Mouse (Mus musculus): ENCODE measurements around the gene Ints1. TPM values are rescaled to one million over a fixed set of nuclear protein-coding genes. Genes with fewer than 3 reads are reported as not detected.
A peak's percentile ranks its signal among the peaks of the same experiment; 100 is the strongest.

Gene Ints1
- polyA plus RNA-seq, 2 experiments: 12.1 to 13.5 TPM

- H3K9ac ChIP-seq (replicated peaks): peak overlapping the region; percentile 84
- peaks cover 44 to 62% of the 10 kb centered on the region in 2 experiments for H3K4me1 ChIP-seq (replicated peaks; ENCODE audit: control insufficient read depth in 2 of 2, insufficient read depth in 2 of 2, low read length in 1 of 2)
- H3K9me3 ChIP-seq (ENCODE audit: control insufficient read depth, low read length): no peaks in the 10 kb centered on the region
- ATAC-seq (ENCODE audit: insufficient read depth): peak; percentile 65
- TF ChIP-seq EP300 (IDR thresholded peaks at IDR 0.05; ENCODE audit: low read depth) (peak; percentile 95), CTCF (IDR thresholded peaks at IDR 0.05; ENCODE audit: low read depth) (no peak)
- H3K27me3 ChIP-seq (ENCODE audit: control insufficient read depth, insufficient read depth, low read length): no peaks in the 10 kb centered on the region
- H3K36me3 ChIP-seq (replicated peaks; ENCODE audit: control insufficient read depth, insufficient read depth, low read depth): no peaks in the 10 kb centered on the region; the same call in 1 of the 2 replicates
- H3K4me3 ChIP-seq (ENCODE audit: insufficient read depth in 1 of 2, low read depth in 2 of 2, low read length in 2 of 2): peak overlapping the region; percentile 59 to 85
- DNase-seq (ENCODE audit: low read depth in 3 of 3, low spot score in 3 of 3): peak; percentile 88 to 89 (median 89)
- WGBS (ENCODE audit: insufficient replicate concordance): 4% methylated on average over 3 of the region's 3 CpGs
- H3K27ac ChIP-seq: peak overlapping the region; percentile 98
- peak overlapping the region; percentile 96 for H3K4me2 ChIP-seq (ENCODE audit: low read depth)
Measured at GRCm38 (mm10) chr5:139734016-139734415, 41.5 kb downstream of the Ints1 start.

DNA sequence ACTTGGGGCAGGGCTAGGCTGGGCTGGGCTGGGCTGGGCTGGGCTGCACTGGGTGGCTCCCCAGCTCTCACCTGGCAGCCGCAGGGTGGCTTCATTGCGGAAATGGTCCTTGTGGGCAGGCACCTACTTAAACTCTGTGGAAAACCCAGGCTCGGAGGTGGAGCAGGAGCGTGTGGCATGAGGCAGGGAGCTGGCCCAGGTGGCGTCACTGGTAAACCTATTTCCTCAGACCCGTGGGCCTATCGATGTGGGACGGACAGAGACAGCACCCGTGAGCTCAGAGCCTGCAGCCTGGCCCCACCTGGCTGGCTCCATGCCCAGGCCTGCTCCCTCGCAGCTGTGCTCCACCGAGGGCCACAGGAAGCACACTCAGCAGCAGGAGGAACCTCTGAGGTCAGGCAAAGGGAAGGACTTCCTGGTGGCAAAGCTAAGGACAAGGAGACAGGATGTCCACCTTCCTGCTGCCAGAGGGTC lies 42.8 kb downstream of the Ints1 start:
- peak overlapping the region; percentile 96 for H3K4me2 ChIP-seq (ENCODE audit: low read depth)
- no peaks in the 10 kb centered on the region; the same call in 1 of the 2 replicates for H3K36me3 ChIP-seq (replicated peaks; ENCODE audit: control insufficient read depth, insufficient read depth, low read depth)
- 24% methylated on average over 11 of the region's 11 CpGs for WGBS (ENCODE audit: insufficient replicate concordance)
- ATAC-seq (ENCODE audit: insufficient read depth): no peak
- peak overlapping the region; percentile 98 for H3K27ac ChIP-seq
- DNase-seq (ENCODE audit: low read depth in 3 of 3, low spot score in 3 of 3): no peak
- peak overlapping the region; percentile 59 to 85 for H3K4me3 ChIP-seq (ENCODE audit: insufficient read depth in 1 of 2, low read depth in 2 of 2, low read length in 2 of 2)
- H3K9ac ChIP-seq (replicated peaks): peak overlapping the region; percentile 84
- H3K4me1 ChIP-seq (replicated peaks; ENCODE audit: control insufficient read depth in 2 of 2, insufficient read depth in 2 of 2, low read length in 1 of 2): peaks cover 35 to 54% of the 10 kb centered on the region in 2 experiments
- H3K27me3 ChIP-seq (ENCODE audit: control insufficient read depth, insufficient read depth, low read length): no peaks in the 10 kb centered on the region
- no peaks in the 10 kb centered on the region for H3K9me3 ChIP-seq (ENCODE audit: control insufficient read depth, low read length)
- TF ChIP-seq CTCF (IDR thresholded peaks at IDR 0.05; ENCODE audit: low read depth) (peak; percentile 24; the same call in 1 of the 2 replicates), EP300 (IDR thresholded peaks at IDR 0.05; ENCODE audit: low read depth) (no peak)

- DNase-seq (ENCODE audit: low read depth in 3 of 3, low spot score in 3 of 3): no peak
- H3K4me1 ChIP-seq (replicated peaks; ENCODE audit: control insufficient read depth in 2 of 2, insufficient read depth in 2 of 2, low read length in 1 of 2): peaks cover 22 to 52% of the 10 kb centered on the region in 2 experiments
- H3K9me3 ChIP-seq (ENCODE audit: control insufficient read depth, low read length): no peaks in the 10 kb centered on the region
- no peak overlapping the region for H3K9ac ChIP-seq (replicated peaks)
- H3K4me3 ChIP-seq (ENCODE audit: insufficient read depth in 1 of 2, low read depth in 2 of 2, low read length in 2 of 2): no peak overlapping the region
- 73% methylated on average over 8 of the region's 8 CpGs for WGBS (ENCODE audit: insufficient replicate concordance)
- no peak overlapping the region for H3K27ac ChIP-seq
- H3K4me2 ChIP-seq (ENCODE audit: low read depth): no peak overlapping the region
- ATAC-seq (ENCODE audit: insufficient read depth): no peak
- TF ChIP-seq EP300 (IDR thresholded peaks at IDR 0.05; ENCODE audit: low read depth) (no peak), CTCF (IDR thresholded peaks at IDR 0.05; ENCODE audit: low read depth) (no peak)
- H3K36me3 ChIP-seq (replicated peaks; ENCODE audit: control insufficient read depth, insufficient read depth, low read depth): no peaks in the 10 kb centered on the region; the same call in 1 of the 2 replicates
- H3K27me3 ChIP-seq (ENCODE audit: control insufficient read depth, insufficient read depth, low read length): no peaks in the 10 kb centered on the region
Measured at GRCm38 (mm10) chr5:139730712-139731486, 44.6 kb downstream of the Ints1 start.

DNA sequence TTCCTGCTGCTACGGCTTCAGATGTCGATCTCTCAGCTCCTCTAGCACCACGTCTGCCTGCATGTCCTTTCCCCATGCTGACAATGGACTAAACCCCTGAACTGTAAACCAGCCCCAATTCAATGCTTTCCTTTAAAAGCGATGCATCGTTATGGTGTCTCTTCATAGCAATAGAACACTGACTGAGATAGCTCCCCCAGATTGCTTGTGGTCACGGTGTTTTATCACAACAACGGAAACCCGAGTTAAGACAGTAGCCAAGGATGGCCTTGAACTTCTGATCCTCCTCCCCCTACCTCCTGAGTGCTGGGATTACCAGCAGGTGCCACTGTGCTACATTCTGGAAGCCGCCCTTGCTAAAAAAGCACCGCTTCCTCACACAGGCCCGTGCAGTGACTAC lies 48.2 kb downstream of the Ints1 start:
- ATAC-seq (ENCODE audit: insufficient read depth): no peak
- Histone ChIP-seq H3K9me3 (ENCODE audit: control insufficient read depth, low read length) (no peaks in the 10 kb centered on the region), H3K36me3 (replicated peaks; ENCODE audit: control insufficient read depth, insufficient read depth, low read depth) (no peaks in the 10 kb centered on the region; the same call in 1 of the 2 replicates), H3K4me3 (ENCODE audit: insufficient read depth in 1 of 2, low read depth in 2 of 2, low read length in 2 of 2) (no peak overlapping the region), H3K27me3 (ENCODE audit: control insufficient read depth, insufficient read depth, low read length) (no peaks in the 10 kb centered on the region), H3K4me1 (replicated peaks; ENCODE audit: control insufficient read depth in 2 of 2, insufficient read depth in 2 of 2, low read length in 1 of 2) (peaks cover 5 to 35% of the 10 kb centered on the region in 2 experiments), H3K9ac (replicated peaks) (no peak overlapping the region), H3K27ac (no peak overlapping the region), H3K4me2 (ENCODE audit: low read depth) (no peak overlapping the region)
- TF ChIP-seq EP300 (IDR thresholded peaks at IDR 0.05; ENCODE audit: low read depth) (no peak), CTCF (IDR thresholded peaks at IDR 0.05; ENCODE audit: low read depth) (no peak)
- 37% methylated on average over 11 of the region's 11 CpGs for WGBS (ENCODE audit: insufficient replicate concordance)
- DNase-seq (ENCODE audit: low read depth in 3 of 3, low spot score in 3 of 3): no peak

- Histone ChIP-seq H3K9ac (replicated peaks) (no peak overlapping the region), H3K4me2 (ENCODE audit: low read depth) (no peak overlapping the region), H3K27ac (no peak overlapping the region), H3K27me3 (ENCODE audit: control insufficient read depth, insufficient read depth, low read length) (no peaks in the 10 kb centered on the region), H3K4me3 (ENCODE audit: insufficient read depth in 1 of 2, low read depth in 2 of 2, low read length in 2 of 2) (no peak overlapping the region), H3K9me3 (ENCODE audit: control insufficient read depth, low read length) (no peaks in the 10 kb centered on the region), H3K36me3 (replicated peaks; ENCODE audit: control insufficient read depth, insufficient read depth, low read depth) (no peaks in the 10 kb centered on the region), H3K4me1 (replicated peaks; ENCODE audit: control insufficient read depth in 2 of 2, insufficient read depth in 2 of 2, low read length in 1 of 2) (peaks cover 0 to 27% of the 10 kb centered on the region in 2 experiments; a peak in 3 of 4 replicates)
- 65% methylated on average over 3 of the region's 3 CpGs for WGBS (ENCODE audit: insufficient replicate concordance)
- TF ChIP-seq CTCF (IDR thresholded peaks at IDR 0.05; ENCODE audit: low read depth) (no peak), EP300 (IDR thresholded peaks at IDR 0.05; ENCODE audit: low read depth) (no peak)
- DNase-seq (ENCODE audit: low read depth in 3 of 3, low spot score in 3 of 3): no peak
- no peak for ATAC-seq (ENCODE audit: insufficient read depth)
Measured at GRCm38 (mm10) chr5:139726186-139726585, 49.3 kb downstream of the Ints1 start.

Measured in liver, embryonic 14.5 days (tissue).